Mouse (Mus musculus): Measurements from ENCODE around the gene Ikzf2. TPM values are rescaled to one million over a fixed set of nuclear protein-coding genes. Genes with fewer than 3 reads are reported as not detected.

Gene Ikzf2
- polyA plus RNA-seq, 1 experiment from 2014 or later, result 3.8 TPM

- 87% methylated on average over 3 of the region's 3 CpGs for WGBS
Observed at GRCm38 (mm10) chr1:69500388-69500787, 186.7 kb downstream of the Ikzf2 start.

GRCm38 (mm10) chr1:69499652-69500051 lies 187.4 kb downstream of the Ikzf2 start:
- no peak for ATAC-seq
- no peaks in the 10 kb centered on the region for H3K36me3 ChIP-seq (ENCODE audit: control insufficient read depth, insufficient read depth, low read length)
- WGBS, result 90% methylated on average over 5 of the region's 5 CpGs

More at GRCm38 (mm10) chr1:69500388-69500787, 186.7 kb downstream of the Ikzf2 start:
- Histone ChIP-seq H3K4me3 (ENCODE audit: low read depth, low read length) (no peak overlapping the region), H3K27me3 (ENCODE audit: control insufficient read depth, insufficient read depth, low read depth, low read length) (no peaks in the 10 kb centered on the region), H3K27ac (ENCODE audit: low read length) (no peak overlapping the region), H3K4me2 (ENCODE audit: low read length) (no peak overlapping the region), H3K9ac (ENCODE audit: low read depth, low read length) (no peak overlapping the region), H3K4me1 (ENCODE audit: control insufficient read depth, insufficient read depth, low read length) (no peaks in the 10 kb centered on the region), H3K9me3 (replicated peaks; ENCODE audit: control insufficient read depth, low read length, poor library complexity, severe bottlenecking) (no peaks in the 10 kb centered on the region), H3K36me3 (ENCODE audit: control insufficient read depth, insufficient read depth, low read length) (no peaks in the 10 kb centered on the region)
- ATAC-seq, result no peak

GRCm38 (mm10) chr1:69498862-69499306 lies 188.2 kb downstream of the Ikzf2 start:
- no peaks in the 10 kb centered on the region for H3K4me1 ChIP-seq (ENCODE audit: control insufficient read depth, insufficient read depth, low read length)
- H3K4me2 ChIP-seq (ENCODE audit: low read length), result no peak overlapping the region
- no peak overlapping the region for H3K27ac ChIP-seq (ENCODE audit: low read length)
- no peaks in the 10 kb centered on the region for H3K36me3 ChIP-seq (ENCODE audit: control insufficient read depth, insufficient read depth, low read length)
- H3K9me3 ChIP-seq (replicated peaks; ENCODE audit: control insufficient read depth, low read length, poor library complexity, severe bottlenecking), result no peaks in the 10 kb centered on the region
- no peaks in the 10 kb centered on the region for H3K27me3 ChIP-seq (ENCODE audit: control insufficient read depth, insufficient read depth, low read depth, low read length)
- H3K4me3 ChIP-seq (ENCODE audit: low read depth, low read length), result no peak overlapping the region
- ATAC-seq, result 0 out of 2 replicates have a peak, but pooled peaks have one; percentile 48
- no peak overlapping the region for H3K9ac ChIP-seq (ENCODE audit: low read depth, low read length)
- 19% methylated on average over 7 of the region's 7 CpGs for WGBS

More at GRCm38 (mm10) chr1:69499652-69500051, 187.4 kb downstream of the Ikzf2 start:
- Histone ChIP-seq H3K27ac (ENCODE audit: low read length) (no peak overlapping the region), H3K4me3 (ENCODE audit: low read depth, low read length) (no peak overlapping the region), H3K9me3 (replicated peaks; ENCODE audit: control insufficient read depth, low read length, poor library complexity, severe bottlenecking) (no peaks in the 10 kb centered on the region), H3K9ac (ENCODE audit: low read depth, low read length) (no peak overlapping the region), H3K4me1 (ENCODE audit: control insufficient read depth, insufficient read depth, low read length) (no peaks in the 10 kb centered on the region), H3K4me2 (ENCODE audit: low read length) (no peak overlapping the region), H3K27me3 (ENCODE audit: control insufficient read depth, insufficient read depth, low read depth, low read length) (no peaks in the 10 kb centered on the region)

- Histone ChIP-seq H3K9me3 (replicated peaks; ENCODE audit: control insufficient read depth, low read length, poor library complexity, severe bottlenecking) (no peaks in the 10 kb centered on the region), H3K27ac (ENCODE audit: low read length) (no peak overlapping the region), H3K27me3 (ENCODE audit: control insufficient read depth, insufficient read depth, low read depth, low read length) (no peaks in the 10 kb centered on the region), H3K9ac (ENCODE audit: low read depth, low read length) (no peak overlapping the region), H3K4me2 (ENCODE audit: low read length) (no peak overlapping the region), H3K4me3 (ENCODE audit: low read depth, low read length) (no peak overlapping the region), H3K4me1 (ENCODE audit: control insufficient read depth, insufficient read depth, low read length) (no peaks in the 10 kb centered on the region), H3K36me3 (ENCODE audit: control insufficient read depth, insufficient read depth, low read length) (no peaks in the 10 kb centered on the region)
- ATAC-seq, result no peak
- WGBS, result 75% methylated on average over 4 of the region's 4 CpGs
Observed at GRCm38 (mm10) chr1:69496055-69496454, 191.0 kb downstream of the Ikzf2 start.

GRCm38 (mm10) chr1:69493309-69494047 lies 193.6 kb downstream of the Ikzf2 start:
- H3K27me3 ChIP-seq (ENCODE audit: control insufficient read depth, insufficient read depth, low read depth, low read length), result no peaks in the 10 kb centered on the region
- H3K9ac ChIP-seq (ENCODE audit: low read depth, low read length), result no peak overlapping the region
- H3K27ac ChIP-seq (ENCODE audit: low read length), result no peak overlapping the region
- ATAC-seq, result no peak
- no peaks in the 10 kb centered on the region for H3K36me3 ChIP-seq (ENCODE audit: control insufficient read depth, insufficient read depth, low read length)
- WGBS, result 83% methylated on average over 11 of the region's 11 CpGs
- H3K4me3 ChIP-seq (ENCODE audit: low read depth, low read length), result no peak overlapping the region
- H3K4me2 ChIP-seq (ENCODE audit: low read length), result no peak overlapping the region
- H3K9me3 ChIP-seq (replicated peaks; ENCODE audit: control insufficient read depth, low read length, poor library complexity, severe bottlenecking), result no peaks in the 10 kb centered on the region
- no peaks in the 10 kb centered on the region for H3K4me1 ChIP-seq (ENCODE audit: control insufficient read depth, insufficient read depth, low read length)

GRCm38 (mm10) chr1:69492013-69492412 lies 195.0 kb downstream of the Ikzf2 start:
- no peak overlapping the region for H3K27ac ChIP-seq (ENCODE audit: low read length)
- no peak overlapping the region for H3K9ac ChIP-seq (ENCODE audit: low read depth, low read length)
- H3K9me3 ChIP-seq (replicated peaks; ENCODE audit: control insufficient read depth, low read length, poor library complexity, severe bottlenecking), result no peaks in the 10 kb centered on the region
- H3K4me2 ChIP-seq (ENCODE audit: low read length), result no peak overlapping the region
- peak; percentile 81 for ATAC-seq
- WGBS, result 79% methylated on average over 4 of the region's 4 CpGs
- no peaks in the 10 kb centered on the region for H3K36me3 ChIP-seq (ENCODE audit: control insufficient read depth, insufficient read depth, low read length)
- H3K4me3 ChIP-seq (ENCODE audit: low read depth, low read length), result no peak overlapping the region
- no peaks in the 10 kb centered on the region for H3K4me1 ChIP-seq (ENCODE audit: control insufficient read depth, insufficient read depth, low read length)
- H3K27me3 ChIP-seq (ENCODE audit: control insufficient read depth, insufficient read depth, low read depth, low read length), result no peaks in the 10 kb centered on the region

GRCm38 (mm10) chr1:69489026-69489425 lies 198.0 kb downstream of the Ikzf2 start:
- H3K27ac ChIP-seq (ENCODE audit: low read length), result no peak overlapping the region
- 22% methylated on average over 7 of the region's 7 CpGs for WGBS
- H3K9ac ChIP-seq (ENCODE audit: low read depth, low read length), result no peak overlapping the region
- no peaks in the 10 kb centered on the region for H3K36me3 ChIP-seq (ENCODE audit: control insufficient read depth, insufficient read depth, low read length)
- H3K4me3 ChIP-seq (ENCODE audit: low read depth, low read length), result no peak overlapping the region
- no peak for ATAC-seq
- no peak overlapping the region for H3K4me2 ChIP-seq (ENCODE audit: low read length)
- no peaks in the 10 kb centered on the region for H3K27me3 ChIP-seq (ENCODE audit: control insufficient read depth, insufficient read depth, low read depth, low read length)
- H3K9me3 ChIP-seq (replicated peaks; ENCODE audit: control insufficient read depth, low read length, poor library complexity, severe bottlenecking), result no peaks in the 10 kb centered on the region
- no peaks in the 10 kb centered on the region for H3K4me1 ChIP-seq (ENCODE audit: control insufficient read depth, insufficient read depth, low read length)

- H3K9me3 ChIP-seq (replicated peaks; ENCODE audit: control insufficient read depth, low read length, poor library complexity, severe bottlenecking), result no peaks in the 10 kb centered on the region
- no peaks in the 10 kb centered on the region for H3K36me3 ChIP-seq (ENCODE audit: control insufficient read depth, insufficient read depth, low read length)
- 61% methylated on average over 6 of the region's 6 CpGs for WGBS
- no peaks in the 10 kb centered on the region for H3K27me3 ChIP-seq (ENCODE audit: control insufficient read depth, insufficient read depth, low read depth, low read length)
- H3K9ac ChIP-seq (ENCODE audit: low read depth, low read length), result no peak overlapping the region
- ATAC-seq, result no peak
- H3K4me2 ChIP-seq (ENCODE audit: low read length), result no peak overlapping the region
- no peak overlapping the region for H3K27ac ChIP-seq (ENCODE audit: low read length)
- no peaks in the 10 kb centered on the region for H3K4me1 ChIP-seq (ENCODE audit: control insufficient read depth, insufficient read depth, low read length)
- no peak overlapping the region for H3K4me3 ChIP-seq (ENCODE audit: low read depth, low read length)
Observed at GRCm38 (mm10) chr1:69488625-69489024, 198.4 kb downstream of the Ikzf2 start.

All from midbrain, embryonic 16.5 days (tissue).